Mouse (Mus musculus) forebrain, embryonic 13.5 days (tissue): ENCODE results near the gene Sh3pxd2b. TPM values are rescaled to one million over a fixed set of nuclear protein-coding genes. Genes with fewer than 3 reads are reported as not detected.

Experiments used
- ATAC-seq: fragments of 200-750 bp; cut with Nextera tagmentation; 2 replicates; pipeline ENCODE4 v1.8.0; 2017
- H3K27ac ChIP-seq: fragments of 300-500 bp; sonication (generic); 2 replicates; pipeline ENCODE4 v1.5.1; 2015; ENCODE audit warnings: inconsistent platforms, mild to moderate bottlenecking, moderate library complexity
- H3K27me3 ChIP-seq: fragments of 300-500 bp; sonication (generic); 2 replicates; pipeline ENCODE4 v1.6.1; 2015; ENCODE audit warnings: mild to moderate bottlenecking, inconsistent platforms
- H3K36me3 ChIP-seq: fragments of 300-500 bp; sonication (generic); 2 replicates; pipeline ENCODE4 v1.6.1; 2015; ENCODE audit warnings: mild to moderate bottlenecking, inconsistent platforms; ENCODE audit not compliant: poor library complexity, severe bottlenecking
- H3K4me1 ChIP-seq: fragments of 300-500 bp; sonication (generic); 2 replicates; pipeline ENCODE4 v1.6.1; 2015; ENCODE audit warnings: inconsistent platforms
- H3K4me2 ChIP-seq: fragments of 300-500 bp; sonication (generic); 2 replicates; pipeline ENCODE4 v1.6.1; 2015; ENCODE audit warnings: inconsistent platforms, mild to moderate bottlenecking, moderate library complexity
- H3K4me3 ChIP-seq: fragments of 300-500 bp; sonication (generic); 2 replicates; pipeline ENCODE4 v1.5.1; 2015; ENCODE audit warnings: mild to moderate bottlenecking, inconsistent platforms
- H3K9ac ChIP-seq: fragments of 300-500 bp; sonication (generic); 2 replicates; pipeline ENCODE4 v1.6.1; 2015; ENCODE audit warnings: mild to moderate bottlenecking, inconsistent platforms
- H3K9me3 ChIP-seq: fragments of 300-500 bp; sonication (generic); replicated peaks from 2 replicates; pipeline ENCODE4 v1.6.1; 2016; ENCODE audit warnings: inconsistent platforms
- WGBS: fragments of 180-500 bp; shearing (Covaris S2); methylation state at CpG from one replicate; pipeline ENCODE4 v1.1.7; 2015; 5-methylcytosine and 5-hydroxymethylcytosine counted together
- polyA plus RNA-seq: library from polyadenylated mRNA; unstranded; fragments of >200 nt; fragmentation: Nextera tagmentation; extraction: Ambion mirVana; gene quantifications from 2 replicates; pipeline ENCODE4 v1.2.1, GENCODE M21; 2015

Gene Sh3pxd2b
- polyA plus RNA-seq, 1 experiment from 2014 or later: 15.7 TPM

DNA sequence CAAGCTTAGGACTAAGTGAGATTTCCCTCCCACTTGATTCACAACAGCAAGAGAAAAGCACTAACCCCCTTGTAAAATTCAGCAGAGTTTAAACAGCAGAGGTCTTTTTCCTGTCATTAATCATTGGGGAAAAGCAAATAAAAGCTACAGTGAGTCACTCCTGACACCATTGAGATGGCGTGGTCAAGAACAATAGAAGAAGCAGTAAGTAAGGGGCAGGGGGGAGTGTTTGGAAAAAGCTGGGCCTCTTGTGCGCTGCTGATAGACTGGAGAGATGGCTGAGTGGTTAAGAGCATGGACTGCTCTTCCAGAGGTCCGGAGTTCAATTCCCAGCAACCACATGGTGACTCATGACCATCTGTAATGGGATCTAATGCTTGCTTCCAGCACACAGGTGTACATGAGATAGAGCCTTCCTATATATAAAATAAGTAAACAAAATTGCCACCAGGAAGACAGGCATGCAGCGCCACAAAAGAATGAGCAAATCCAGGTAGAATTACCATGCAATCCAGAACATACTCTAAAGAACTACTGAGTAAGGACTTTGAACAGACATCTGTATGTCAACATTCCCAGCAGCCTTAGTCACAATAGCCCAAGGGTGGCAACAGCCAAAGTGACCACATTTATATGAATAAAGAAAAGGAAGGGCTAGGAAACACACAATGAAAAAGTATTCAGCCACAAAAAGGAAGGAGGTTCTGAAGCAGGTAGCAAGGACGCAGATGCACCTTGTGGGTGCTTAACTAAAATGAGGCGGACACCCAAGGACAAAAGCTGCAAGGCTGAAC, 1.9 kb upstream of the Sh3pxd2b start:
- no peak overlapping the region for H3K4me3 ChIP-seq
- H3K36me3 ChIP-seq: peaks cover 2% of the 10 kb centered on the region; the same call in 1 of the 2 replicates
- H3K9ac ChIP-seq: no peak overlapping the region
- H3K27me3 ChIP-seq: no peaks in the 10 kb centered on the region
- no peaks in the 10 kb centered on the region for H3K9me3 ChIP-seq
- H3K27ac ChIP-seq: no peak overlapping the region
- WGBS: 77% methylated on average over 6 of the region's 6 CpGs
- H3K4me1 ChIP-seq: peaks cover 33% of the 10 kb centered on the region
- no peak for ATAC-seq
- H3K4me2 ChIP-seq: no peak overlapping the region

DNA sequence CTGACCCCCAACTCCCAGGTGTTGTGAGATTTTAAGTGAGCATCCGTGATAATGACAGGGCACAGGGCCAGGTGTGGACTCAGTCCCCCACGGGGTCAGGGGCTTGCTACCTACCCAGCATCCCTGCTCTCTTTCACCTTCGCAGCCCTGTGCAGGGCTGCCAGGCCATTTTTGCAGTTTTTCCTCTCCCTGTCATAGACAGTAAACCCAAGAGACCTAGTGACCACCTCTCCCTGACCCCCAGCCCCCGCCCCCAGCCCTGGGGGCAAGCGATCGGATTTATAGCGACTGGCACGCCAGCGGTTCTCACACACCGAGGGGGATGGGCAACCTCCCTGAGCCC, 385 bp upstream of the Sh3pxd2b start:
- no peak; the same call in 1 of the 2 replicates for ATAC-seq
- peak overlapping the region; percentile 79 for H3K4me3 ChIP-seq
- 2% methylated on average over 10 of the region's 10 CpGs for WGBS
- H3K4me1 ChIP-seq: peaks cover 34% of the 10 kb centered on the region
- H3K27me3 ChIP-seq: no peaks in the 10 kb centered on the region
- H3K4me2 ChIP-seq: peak overlapping the region; percentile 84
- H3K9me3 ChIP-seq: no peaks in the 10 kb centered on the region
- H3K9ac ChIP-seq: peak overlapping the region; percentile 96
- H3K36me3 ChIP-seq: peaks cover 17% of the 10 kb centered on the region
- peak overlapping the region; percentile 73 for H3K27ac ChIP-seq

DNA sequence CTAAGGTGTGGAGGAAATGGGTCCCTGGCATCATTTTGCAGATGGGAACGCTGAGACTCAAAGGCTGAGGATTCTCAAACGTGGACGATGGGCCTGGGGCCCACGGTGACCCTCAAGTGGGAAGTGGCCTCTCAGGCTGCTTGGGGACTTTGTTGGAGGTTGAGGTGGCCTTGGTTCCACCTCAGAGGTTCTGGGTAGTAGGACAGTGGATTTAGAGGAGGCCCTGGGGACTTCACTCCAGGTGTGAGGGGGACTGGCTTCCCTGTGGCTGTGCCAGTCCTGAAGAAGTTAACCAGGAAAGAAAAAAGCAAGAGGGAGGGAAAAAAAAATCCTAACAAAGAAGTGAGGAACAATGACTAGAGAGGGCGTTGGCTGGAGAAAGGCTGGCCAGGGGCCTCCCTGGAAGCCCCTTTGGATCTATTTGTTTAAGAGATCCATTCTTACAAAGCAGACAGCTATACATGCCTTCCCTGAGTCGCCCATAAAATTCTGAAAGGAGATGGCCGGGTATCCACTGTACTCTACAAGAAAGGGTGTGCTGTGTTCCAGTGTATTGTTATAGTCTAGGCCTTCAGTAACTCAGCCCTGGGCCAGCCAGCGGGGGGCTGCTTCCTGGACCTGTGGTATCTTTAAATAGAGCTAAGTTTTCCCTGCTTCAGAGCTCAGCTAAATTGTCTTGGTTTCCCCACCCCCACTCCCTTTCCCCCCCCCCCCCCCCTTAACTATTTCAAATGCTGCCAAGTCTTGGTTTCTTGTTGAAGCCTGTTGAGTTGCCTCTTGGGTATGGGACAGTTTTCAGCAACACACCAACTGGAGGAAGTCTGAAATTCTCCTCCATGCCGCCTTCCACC, 1.0 kb downstream of the Sh3pxd2b start:
- 16% methylated on average over 9 of the region's 9 CpGs for WGBS

DNA sequence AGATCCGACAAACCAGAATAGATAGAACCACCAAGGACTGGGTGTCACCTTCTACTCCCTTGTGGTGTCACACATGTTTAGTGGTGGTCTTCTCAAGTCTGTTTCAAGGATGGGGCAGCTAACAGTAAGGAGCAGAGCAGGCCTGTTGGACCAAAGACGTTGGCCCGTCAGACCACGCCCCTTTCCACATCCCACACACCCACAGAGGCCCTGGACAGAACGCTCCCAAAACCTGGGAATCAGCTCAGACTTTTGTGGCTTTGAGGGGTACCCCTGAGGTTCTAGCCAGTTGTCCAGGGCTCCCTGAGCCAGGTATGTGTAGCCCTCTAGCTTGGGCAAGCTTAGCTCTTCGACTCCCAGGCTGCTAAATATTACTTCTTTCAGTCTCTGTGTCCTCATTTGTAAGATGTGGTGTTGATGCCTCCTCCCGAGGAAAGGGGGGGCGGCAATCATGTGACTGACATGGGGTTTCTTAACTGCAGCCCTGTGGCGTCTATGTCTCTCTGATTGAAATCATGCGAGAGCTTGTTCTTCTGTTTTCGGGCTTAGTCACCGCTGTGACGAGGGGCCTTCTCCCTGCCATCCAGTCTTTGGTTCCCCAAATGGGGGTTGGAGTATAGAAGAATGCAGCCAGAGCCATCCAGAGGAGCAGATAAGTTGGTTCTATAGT, 1.8 kb downstream of the Sh3pxd2b start:
- Histone ChIP-seq H3K36me3 (peaks cover 27% of the 10 kb centered on the region), H3K4me1 (peaks cover 34% of the 10 kb centered on the region), H3K27ac (peak overlapping the region; percentile 35; the same call in 1 of the 2 replicates), H3K27me3 (no peaks in the 10 kb centered on the region), H3K4me2 (peak overlapping the region; percentile 84), H3K4me3 (peak overlapping the region; percentile 79), H3K9me3 (no peaks in the 10 kb centered on the region), H3K9ac (peak overlapping the region; percentile 17; the same call in 1 of the 2 replicates)
- no peak for ATAC-seq
- WGBS: 64% methylated on average over 13 of the region's 13 CpGs

More for the DNA sequence above, 1.0 kb downstream of the Sh3pxd2b start:
- Histone ChIP-seq H3K36me3 (peaks cover 21% of the 10 kb centered on the region), H3K9ac (peak overlapping the region; percentile 96), H3K4me3 (peak overlapping the region; percentile 79), H3K9me3 (no peaks in the 10 kb centered on the region), H3K4me1 (peaks cover 34% of the 10 kb centered on the region), H3K27me3 (no peaks in the 10 kb centered on the region), H3K4me2 (peak overlapping the region; percentile 84), H3K27ac (peak overlapping the region; percentile 73; the same call in 1 of the 2 replicates)
- 0 out of 2 replicates have a peak, but pooled peaks have one; percentile 7 for ATAC-seq

DNA sequence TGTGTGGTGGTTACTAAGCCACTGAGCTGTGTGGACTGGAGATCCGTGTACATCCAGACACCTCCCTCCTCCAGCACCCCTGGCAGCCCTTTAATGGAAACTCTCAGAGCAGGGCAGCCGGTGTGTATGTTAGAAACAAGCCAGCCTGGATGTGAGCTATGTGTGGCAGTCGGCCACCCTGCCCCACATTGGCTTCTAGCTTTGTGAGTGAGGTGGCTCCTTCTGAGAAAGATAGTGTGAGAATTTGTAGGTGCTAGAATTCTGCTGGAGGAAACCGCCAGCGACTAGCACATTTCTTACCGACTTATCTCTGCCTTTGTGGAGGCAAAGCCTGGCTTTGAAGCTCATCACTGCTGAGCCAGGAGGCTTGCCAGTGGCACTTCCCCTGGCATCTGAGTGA, 5.3 kb downstream of the Sh3pxd2b start:
- H3K36me3 ChIP-seq: peaks cover 29% of the 10 kb centered on the region
- H3K4me2 ChIP-seq: no peak overlapping the region
- H3K9ac ChIP-seq: no peak overlapping the region
- peaks cover 42% of the 10 kb centered on the region for H3K4me1 ChIP-seq
- ATAC-seq: no peak
- H3K27me3 ChIP-seq: no peaks in the 10 kb centered on the region
- 76% methylated on average over 6 of the region's 6 CpGs for WGBS
- no peak overlapping the region for H3K27ac ChIP-seq
- H3K9me3 ChIP-seq: no peaks in the 10 kb centered on the region
- no peak overlapping the region for H3K4me3 ChIP-seq

DNA sequence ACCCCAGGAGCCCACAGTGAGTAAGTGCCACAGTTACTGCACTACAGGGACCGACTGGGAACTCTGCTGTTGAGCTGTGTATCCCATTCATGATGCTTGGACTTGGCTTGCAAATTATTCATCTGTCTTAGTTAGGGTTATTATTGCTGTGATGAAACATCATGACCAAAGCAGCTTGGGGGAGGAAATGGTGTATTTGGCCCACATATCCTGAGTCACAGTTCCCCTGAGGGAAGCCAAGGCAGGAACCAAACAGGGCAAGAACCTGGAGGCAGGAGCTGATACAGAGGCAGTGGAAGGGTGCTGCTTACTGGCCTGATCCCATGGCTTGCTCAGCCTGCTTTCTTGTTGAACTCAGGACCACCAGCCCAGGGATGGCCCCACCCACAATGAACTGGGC, 7.8 kb downstream of the Sh3pxd2b start:
- Histone ChIP-seq H3K36me3 (peaks cover 34% of the 10 kb centered on the region), H3K4me1 (peaks cover 22% of the 10 kb centered on the region), H3K27me3 (no peaks in the 10 kb centered on the region), H3K4me2 (no peak overlapping the region), H3K4me3 (no peak overlapping the region), H3K27ac (no peak overlapping the region), H3K9me3 (no peaks in the 10 kb centered on the region), H3K9ac (no peak overlapping the region)
- WGBS: 75% methylated on average over 1 of the region's 1 CpGs
- ATAC-seq: no peak

DNA sequence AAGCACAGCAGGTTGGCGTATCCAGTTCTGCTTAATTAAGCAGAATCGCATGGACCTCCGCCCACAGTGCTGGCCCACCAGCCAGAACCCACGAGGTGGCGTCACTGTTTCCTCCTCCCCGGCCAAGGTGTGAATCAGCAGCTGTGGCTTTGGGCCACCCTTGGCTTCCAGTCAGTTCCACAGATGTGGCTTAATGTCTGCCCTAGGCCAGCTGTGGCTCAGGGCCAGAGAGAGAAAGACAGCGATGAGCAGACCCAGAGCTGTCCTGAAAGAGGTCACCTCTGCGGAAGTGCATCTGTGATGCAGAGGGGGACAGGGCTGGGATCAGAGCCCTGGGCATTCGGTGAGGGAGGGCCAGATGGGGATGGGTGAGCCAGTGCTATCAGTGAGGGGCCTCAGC, 10.1 kb downstream of the Sh3pxd2b start:
- Histone ChIP-seq H3K27ac (no peak overlapping the region), H3K4me3 (no peak overlapping the region), H3K9ac (no peak overlapping the region), H3K9me3 (no peaks in the 10 kb centered on the region), H3K4me2 (no peak overlapping the region), H3K27me3 (no peaks in the 10 kb centered on the region), H3K4me1 (peaks cover 21% of the 10 kb centered on the region), H3K36me3 (peaks cover 14% of the 10 kb centered on the region; the same call in 1 of the 2 replicates)
- peak; percentile 39 for ATAC-seq
- 54% methylated on average over 9 of the region's 9 CpGs for WGBS

DNA sequence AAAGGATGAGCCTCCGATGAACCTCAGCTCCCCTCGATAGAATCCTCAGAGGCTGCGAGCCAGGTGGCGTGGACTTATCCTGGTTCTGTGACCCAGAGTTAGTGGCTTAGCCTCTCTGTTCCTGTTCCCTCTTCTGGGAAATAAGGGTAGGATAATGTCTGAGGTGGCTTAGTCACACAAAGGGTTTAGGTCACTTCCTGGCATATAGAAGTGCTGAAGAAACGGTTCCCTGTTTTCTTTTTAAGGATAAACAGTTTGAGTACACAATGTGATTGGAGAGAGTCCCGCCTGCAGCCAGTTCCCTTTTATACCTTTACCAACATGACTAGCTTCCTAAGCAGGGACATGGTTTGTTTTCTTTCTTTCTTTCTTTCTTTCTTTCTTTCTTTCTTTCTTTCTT, 10.8 kb downstream of the Sh3pxd2b start:
- Histone ChIP-seq H3K36me3 (peaks cover 14% of the 10 kb centered on the region; the same call in 1 of the 2 replicates), H3K4me3 (no peak overlapping the region), H3K27ac (no peak overlapping the region), H3K27me3 (no peaks in the 10 kb centered on the region), H3K9ac (no peak overlapping the region), H3K4me2 (no peak overlapping the region), H3K9me3 (no peaks in the 10 kb centered on the region), H3K4me1 (peaks cover 28% of the 10 kb centered on the region)
- WGBS: 69% methylated on average over 6 of the region's 6 CpGs
- ATAC-seq: no peak

DNA sequence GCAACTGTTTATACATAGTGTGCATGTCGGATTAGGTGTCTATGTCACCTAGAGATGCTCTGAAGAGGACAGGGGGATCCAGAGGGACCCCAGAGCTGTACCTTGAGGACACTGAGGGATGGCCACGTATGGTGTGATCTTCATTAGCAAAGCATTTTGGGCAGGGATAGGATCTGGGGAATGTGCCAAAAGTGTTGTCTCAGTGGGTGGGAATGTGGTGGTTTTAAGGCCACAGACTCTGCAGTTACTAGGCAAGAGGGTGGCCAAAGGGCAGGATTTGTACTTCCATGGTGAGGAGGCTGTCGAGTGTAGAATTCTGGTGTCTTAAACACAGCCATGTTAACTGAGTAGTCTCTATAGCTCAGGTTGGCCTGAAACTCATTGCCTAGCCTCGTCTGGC, 11.9 kb downstream of the Sh3pxd2b start:
- Histone ChIP-seq H3K36me3 (peaks cover 7% of the 10 kb centered on the region; the same call in 1 of the 2 replicates), H3K27ac (no peak overlapping the region), H3K4me3 (no peak overlapping the region), H3K4me2 (no peak overlapping the region), H3K4me1 (peaks cover 40% of the 10 kb centered on the region), H3K9ac (no peak overlapping the region), H3K9me3 (no peaks in the 10 kb centered on the region), H3K27me3 (no peaks in the 10 kb centered on the region)
- 88% methylated on average over 4 of the region's 4 CpGs for WGBS
- ATAC-seq: no peak

DNA sequence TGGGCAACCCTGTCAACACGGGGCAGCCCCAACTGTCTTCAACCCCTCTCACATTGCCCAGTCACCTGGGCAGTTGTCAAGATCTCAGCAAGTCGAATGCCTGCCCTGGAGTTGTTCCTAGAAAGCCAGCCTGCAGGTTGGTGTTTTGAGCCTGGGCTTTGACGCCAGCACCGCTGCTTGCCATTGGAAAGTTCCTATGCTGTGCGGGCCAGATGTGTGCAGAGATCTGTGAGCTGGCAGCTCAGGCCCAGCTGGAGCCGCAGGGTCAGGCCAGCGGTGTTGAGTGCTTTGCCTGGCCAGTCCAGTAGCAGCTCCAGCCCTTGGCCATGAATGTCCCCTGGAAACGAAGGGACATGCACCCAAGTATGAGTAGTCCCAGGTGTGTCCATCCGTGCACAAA, 14.2 kb downstream of the Sh3pxd2b start:
- WGBS: 93% methylated on average over 9 of the region's 9 CpGs
- peaks cover 6% of the 10 kb centered on the region; the same call in 1 of the 2 replicates for H3K36me3 ChIP-seq
- ATAC-seq: no peak
- H3K27me3 ChIP-seq: no peaks in the 10 kb centered on the region
- H3K4me1 ChIP-seq: peaks cover 45% of the 10 kb centered on the region
- H3K4me3 ChIP-seq: no peak overlapping the region
- H3K9me3 ChIP-seq: no peaks in the 10 kb centered on the region
- H3K4me2 ChIP-seq: no peak overlapping the region
- H3K9ac ChIP-seq: no peak overlapping the region
- no peak overlapping the region for H3K27ac ChIP-seq

DNA sequence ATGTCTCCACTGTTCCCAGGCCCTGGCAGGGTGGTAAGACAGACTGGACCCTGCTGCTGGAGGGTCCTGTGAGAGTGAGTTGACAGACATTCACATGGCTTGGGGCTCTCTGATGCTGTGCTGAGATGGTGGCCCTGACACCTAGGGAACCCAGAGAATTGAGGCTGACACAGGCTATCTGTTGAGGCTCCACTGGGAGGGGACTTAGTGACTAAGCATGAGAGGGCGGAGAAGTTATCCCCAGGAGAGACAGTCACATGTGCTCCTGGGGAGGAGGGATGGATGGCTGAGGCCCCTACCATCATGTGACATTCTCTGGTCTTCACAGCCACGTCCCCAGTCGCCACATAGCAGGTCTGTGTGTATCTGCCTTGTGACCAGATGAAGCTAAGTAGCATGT, 15.6 kb downstream of the Sh3pxd2b start:
- peaks cover 6% of the 10 kb centered on the region; the same call in 1 of the 2 replicates for H3K36me3 ChIP-seq
- ATAC-seq: peak; percentile 13; the same call in 1 of the 2 replicates

More for the DNA sequence above, 15.6 kb downstream of the Sh3pxd2b start:
- H3K27ac ChIP-seq: peak overlapping the region; percentile 44; the same call in 1 of the 2 replicates
- H3K4me2 ChIP-seq: no peak overlapping the region
- 80% methylated on average over 3 of the region's 3 CpGs for WGBS
- H3K27me3 ChIP-seq: no peaks in the 10 kb centered on the region
- no peaks in the 10 kb centered on the region for H3K9me3 ChIP-seq
- H3K9ac ChIP-seq: no peak overlapping the region
- H3K4me3 ChIP-seq: no peak overlapping the region
- H3K4me1 ChIP-seq: peaks cover 32% of the 10 kb centered on the region
